Mouse (Mus musculus) hindbrain, embryonic 14.5 days (tissue): ENCODE data around the gene Gemin7. TPM values are rescaled to one million over a fixed set of nuclear protein-coding genes. Genes with fewer than 3 reads are reported as not detected.

Source experiments
- ATAC-seq: fragments of 200-750 bp; cut with Nextera tagmentation; 2 replicates; pipeline ENCODE4 v1.8.0; 2017; ENCODE audit warnings: moderate number of reproducible peaks, mild to moderate bottlenecking, moderate TSS enrichment, moderate library complexity; ENCODE audit not compliant: low FRiP score
- DNase-seq: peaks from one replicate; pipeline ENCODE4 v3.0.0-alpha.2; 2015; ENCODE audit warnings: low spot score
- H3K27ac ChIP-seq: fragments of 300-500 bp; sonication (generic); 2 replicates; pipeline ENCODE4 v1.5.1; 2014; ENCODE audit warnings: mild to moderate bottlenecking, moderate library complexity
- H3K27me3 ChIP-seq: fragments of 300-500 bp; sonication (generic); 2 replicates; pipeline ENCODE4 v1.6.1; 2014; ENCODE audit warnings: mild to moderate bottlenecking, low read length, mixed read lengths; ENCODE audit not compliant: control insufficient read depth, insufficient read depth
- H3K36me3 ChIP-seq: fragments of 300-500 bp; sonication (generic); replicated peaks from 2 replicates; pipeline ENCODE4 v1.6.1; 2014; ENCODE audit not compliant: control insufficient read depth, insufficient read depth
- H3K4me1 ChIP-seq: fragments of 300-500 bp; sonication (generic); replicated peaks from 2 replicates; pipeline ENCODE4 v1.6.1; 2014; ENCODE audit warnings: antibody characterized with exemption, low read length, mixed read lengths; ENCODE audit not compliant: control insufficient read depth, insufficient read depth
- H3K4me2 ChIP-seq: fragments of 300-500 bp; sonication (generic); replicated peaks from 2 replicates; pipeline ENCODE4 v1.6.1; 2014; ENCODE audit warnings: mild to moderate bottlenecking, moderate library complexity
- H3K4me3 ChIP-seq: fragments of 300-500 bp; sonication (generic); replicated peaks from 2 replicates; pipeline ENCODE4 v1.5.1; 2014; ENCODE audit warnings: mild to moderate bottlenecking, low read length
- H3K9ac ChIP-seq: fragments of 300-500 bp; sonication (generic); 2 replicates; pipeline ENCODE4 v1.6.1; 2014
- H3K9me3 ChIP-seq: fragments of 300-500 bp; sonication (generic); 2 replicates; pipeline ENCODE4 v1.6.1; 2016; ENCODE audit warnings: low read length; ENCODE audit not compliant: control insufficient read depth
- WGBS: fragments of 180-500 bp; shearing (Covaris S2); extraction: QIAGEN DNeasy Blood & Tissue Kit; methylation state at CpG from one replicate; pipeline ENCODE4 v1.1.7; 2014; 5-methylcytosine and 5-hydroxymethylcytosine counted together
- polyA plus RNA-seq: library from polyadenylated mRNA; unstranded; fragments of >200 nt; fragmentation: Nextera tagmentation; extraction: Ambion mirVana; gene quantifications from 2 replicates; pipeline ENCODE4 v1.2.1, GENCODE M21; 2014

Gemin7 gene
- polyA plus RNA-seq, 1 experiment from 2014 or later = 157 TPM

DNA sequence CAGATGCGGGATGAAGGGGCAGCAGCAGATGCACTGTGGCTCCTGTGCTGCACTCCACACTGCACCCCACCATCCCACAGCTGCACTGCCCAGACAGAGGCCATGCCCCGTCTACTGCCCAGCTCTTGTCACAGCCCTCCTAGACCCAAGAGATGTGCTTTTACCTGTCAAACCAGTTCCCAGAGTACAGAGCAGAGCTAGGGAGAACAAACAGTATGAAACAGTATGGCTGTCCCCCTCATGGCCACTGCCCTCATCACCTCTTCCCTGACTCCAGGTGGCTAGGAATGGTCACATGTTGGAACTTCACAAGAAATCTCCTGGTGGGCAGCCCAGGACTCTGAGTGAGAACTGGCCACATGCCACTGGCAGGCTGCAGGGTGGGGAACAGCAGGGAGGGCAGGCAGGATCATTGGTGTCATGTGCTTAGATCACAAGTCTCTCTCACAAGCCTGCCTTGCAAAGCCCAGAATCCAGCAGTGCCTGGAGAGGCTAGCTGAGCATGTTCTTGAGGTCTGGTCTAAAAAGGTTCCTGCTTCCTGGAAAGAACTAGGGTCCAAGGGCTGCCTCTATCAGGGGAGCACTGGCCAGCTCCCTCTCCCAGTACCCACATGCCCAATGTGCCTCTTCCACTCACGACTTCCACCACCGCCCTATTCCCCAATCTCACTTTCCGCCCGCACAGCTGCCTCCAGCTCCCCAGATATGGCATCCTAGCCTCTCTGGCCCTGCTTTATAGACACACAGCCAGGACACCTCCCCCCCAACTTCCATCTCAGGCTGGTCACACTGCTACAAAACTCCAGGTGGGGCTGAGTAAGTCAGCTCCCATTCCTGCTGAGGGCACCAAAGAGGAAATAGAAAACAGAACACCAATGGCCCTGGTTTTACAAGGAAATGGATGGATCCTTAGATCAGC is 19.2 kb downstream of the Gemin7 start:
- Histone ChIP-seq H3K4me3 (0 out of 2 replicates have a peak overlapping the region, but pooled peaks have one; percentile 5), H3K4me2 (peak overlapping the region; percentile 97), H3K4me1 (peaks cover 33% of the 10 kb centered on the region), H3K27ac (no peak overlapping the region), H3K9ac (peak overlapping the region; percentile 8; the same call in 1 of the 2 replicates), H3K9me3 (no peaks in the 10 kb centered on the region), H3K36me3 (0 out of 2 replicates have a peak, but pooled peaks cover 14% of the 10 kb centered on the region), H3K27me3 (no peaks in the 10 kb centered on the region)
- 96% methylated on average over 6 of the region's 6 CpGs for WGBS
- ATAC-seq (no peak), DNase-seq (no peak)

DNA sequence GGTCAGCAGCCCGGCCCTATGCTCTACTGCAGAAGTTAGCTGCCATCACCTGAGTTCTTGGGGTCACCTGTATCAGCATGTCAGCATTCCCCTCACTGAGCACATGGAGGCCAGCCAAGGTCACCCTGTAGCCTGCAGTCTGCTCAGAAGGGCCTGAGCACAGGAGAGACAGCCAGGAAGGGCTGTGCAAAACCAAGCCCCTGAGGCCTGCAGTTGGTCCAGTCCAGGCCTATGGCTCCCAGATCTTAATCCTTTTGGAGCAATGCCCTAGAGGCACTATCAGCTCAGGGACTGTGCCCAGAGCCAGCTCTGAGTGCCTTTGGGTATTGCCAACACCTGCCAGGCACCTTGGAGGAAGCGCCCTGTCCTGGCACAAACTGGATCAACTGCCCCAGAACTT is 20.3 kb downstream of the Gemin7 start:
- WGBS = 96% methylated on average over 2 of the region's 2 CpGs
- peaks cover 29% of the 10 kb centered on the region for H3K4me1 ChIP-seq
- ATAC-seq = no peak

DNA sequence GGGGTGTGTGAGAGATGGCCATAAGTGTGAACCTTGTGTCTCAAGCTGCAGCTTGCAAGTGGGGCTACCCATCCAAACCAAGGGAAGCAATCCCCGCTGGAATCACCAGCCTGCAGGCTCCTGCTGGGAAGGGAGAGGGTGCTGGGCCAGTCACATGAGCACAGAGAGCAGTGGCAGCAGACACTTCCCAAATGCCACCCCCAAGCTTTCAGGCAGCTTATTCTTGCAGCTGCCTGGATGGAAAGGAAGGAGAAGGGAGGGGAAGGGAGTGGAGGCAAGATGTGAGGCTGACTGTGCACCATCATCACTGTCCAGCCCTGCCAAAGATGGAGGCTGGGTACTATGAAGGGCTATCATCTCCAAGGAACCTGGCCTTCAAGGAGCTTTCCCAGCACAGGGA is 23.2 kb downstream of the Gemin7 start:
- no peaks in the 10 kb centered on the region for H3K27me3 ChIP-seq
- no peak overlapping the region for H3K4me3 ChIP-seq
- no peak overlapping the region for H3K4me2 ChIP-seq
- ATAC-seq (no peak), DNase-seq (no peak)
- peaks cover 22% of the 10 kb centered on the region; the same call in 1 of the 2 replicates for H3K36me3 ChIP-seq
- peaks cover 7% of the 10 kb centered on the region for H3K4me1 ChIP-seq
- H3K9ac ChIP-seq = 0 out of 2 replicates have a peak overlapping the region, but pooled peaks have one; percentile 1
- WGBS = 87% methylated on average over 1 of the region's 1 CpGs
- H3K9me3 ChIP-seq = no peaks in the 10 kb centered on the region
- H3K27ac ChIP-seq = no peak overlapping the region

More for the DNA sequence above, 20.3 kb downstream of the Gemin7 start:
- no peak overlapping the region for H3K9ac ChIP-seq
- no peak overlapping the region for H3K4me2 ChIP-seq
- no peaks in the 10 kb centered on the region for H3K9me3 ChIP-seq
- no peak for DNase-seq
- no peaks in the 10 kb centered on the region for H3K27me3 ChIP-seq
- no peak overlapping the region for H3K27ac ChIP-seq
- H3K4me3 ChIP-seq = no peak overlapping the region
- H3K36me3 ChIP-seq = peaks cover 22% of the 10 kb centered on the region; the same call in 1 of the 2 replicates

DNA sequence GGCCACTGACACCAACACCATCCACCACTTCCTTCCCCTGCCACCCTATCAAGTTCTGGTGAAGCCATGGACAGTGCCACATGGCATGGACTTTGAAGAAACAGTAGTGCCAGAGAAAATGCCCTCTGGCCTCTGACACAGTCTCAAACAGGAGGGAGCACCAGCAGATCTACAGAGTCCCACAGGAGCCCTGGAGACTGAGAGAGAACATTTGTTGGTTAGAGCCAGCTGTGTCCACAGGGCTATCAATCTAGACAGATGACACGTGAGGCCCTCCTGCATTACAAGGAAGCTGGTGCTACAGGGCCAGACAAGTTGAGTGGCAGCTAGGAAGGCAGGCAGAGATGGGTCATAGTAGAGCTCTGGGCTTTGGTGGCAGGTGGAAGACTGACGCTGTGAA is 25.0 kb downstream of the Gemin7 start:
- Histone ChIP-seq H3K36me3 (peaks cover 22% of the 10 kb centered on the region; the same call in 1 of the 2 replicates), H3K4me1 (no peaks in the 10 kb centered on the region), H3K27ac (no peak overlapping the region), H3K4me3 (no peak overlapping the region), H3K9me3 (no peaks in the 10 kb centered on the region), H3K4me2 (no peak overlapping the region), H3K9ac (no peak overlapping the region), H3K27me3 (no peaks in the 10 kb centered on the region)
- WGBS = 47% methylated on average over 2 of the region's 2 CpGs
- DNase-seq (no peak), ATAC-seq (no peak)

DNA sequence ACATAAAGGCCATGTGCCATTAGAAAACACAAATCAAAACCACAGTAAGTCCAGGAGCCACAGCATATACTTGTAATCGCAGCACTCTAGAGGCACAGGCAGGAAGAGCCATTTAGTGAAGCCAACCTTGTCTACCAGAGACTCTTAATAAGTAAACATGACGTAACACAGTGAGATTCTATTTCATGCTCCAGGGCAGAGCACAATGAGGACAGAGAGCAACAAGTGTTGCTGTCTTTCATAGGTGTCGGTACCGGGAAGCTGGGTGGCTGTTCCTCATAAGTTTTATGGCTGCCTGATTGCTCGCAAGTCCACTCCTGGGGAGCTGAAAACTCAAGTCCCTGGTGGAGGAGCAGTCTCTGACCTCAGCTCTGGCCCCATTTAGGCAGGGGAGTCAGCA is 25.8 kb downstream of the Gemin7 start:
- ATAC-seq (no peak), DNase-seq (no peak)
- 86% methylated on average over 5 of the region's 5 CpGs for WGBS

DNA sequence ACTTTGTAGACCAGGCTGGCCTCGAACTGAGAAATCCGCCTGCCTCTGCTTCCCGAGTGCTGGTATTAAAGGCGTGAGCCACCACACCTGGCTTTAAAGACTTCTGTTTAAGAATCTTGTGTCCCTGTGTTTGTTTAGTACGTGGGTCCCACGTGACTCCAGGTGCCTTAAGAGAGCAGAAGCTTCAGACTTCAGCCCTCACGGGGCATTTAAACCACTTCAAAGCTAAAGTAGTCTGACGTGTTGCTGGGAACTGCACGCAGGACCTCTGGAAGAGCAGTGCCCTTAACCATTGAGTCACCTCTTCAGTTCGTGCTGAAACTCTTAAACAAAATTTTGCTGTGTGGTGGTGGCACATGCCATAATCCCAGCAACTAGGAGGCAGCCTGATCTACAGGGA is 28.0 kb downstream of the Gemin7 start:
- no peaks in the 10 kb centered on the region for H3K27me3 ChIP-seq
- WGBS = 94% methylated on average over 10 of the region's 10 CpGs
- peaks cover 14% of the 10 kb centered on the region; the same call in 1 of the 2 replicates for H3K36me3 ChIP-seq
- no peak overlapping the region for H3K9ac ChIP-seq
- no peak overlapping the region for H3K27ac ChIP-seq
- no peak overlapping the region for H3K4me2 ChIP-seq
- H3K4me3 ChIP-seq = no peak overlapping the region
- H3K4me1 ChIP-seq = no peaks in the 10 kb centered on the region
- DNase-seq = no peak
- no peak for ATAC-seq
- no peaks in the 10 kb centered on the region for H3K9me3 ChIP-seq

More for the DNA sequence above, 25.8 kb downstream of the Gemin7 start:
- H3K9me3 ChIP-seq = no peaks in the 10 kb centered on the region
- no peaks in the 10 kb centered on the region for H3K4me1 ChIP-seq
- H3K27me3 ChIP-seq = no peaks in the 10 kb centered on the region
- H3K36me3 ChIP-seq = peaks cover 22% of the 10 kb centered on the region; the same call in 1 of the 2 replicates
- H3K4me2 ChIP-seq = no peak overlapping the region
- H3K9ac ChIP-seq = no peak overlapping the region
- H3K27ac ChIP-seq = no peak overlapping the region
- H3K4me3 ChIP-seq = no peak overlapping the region

DNA sequence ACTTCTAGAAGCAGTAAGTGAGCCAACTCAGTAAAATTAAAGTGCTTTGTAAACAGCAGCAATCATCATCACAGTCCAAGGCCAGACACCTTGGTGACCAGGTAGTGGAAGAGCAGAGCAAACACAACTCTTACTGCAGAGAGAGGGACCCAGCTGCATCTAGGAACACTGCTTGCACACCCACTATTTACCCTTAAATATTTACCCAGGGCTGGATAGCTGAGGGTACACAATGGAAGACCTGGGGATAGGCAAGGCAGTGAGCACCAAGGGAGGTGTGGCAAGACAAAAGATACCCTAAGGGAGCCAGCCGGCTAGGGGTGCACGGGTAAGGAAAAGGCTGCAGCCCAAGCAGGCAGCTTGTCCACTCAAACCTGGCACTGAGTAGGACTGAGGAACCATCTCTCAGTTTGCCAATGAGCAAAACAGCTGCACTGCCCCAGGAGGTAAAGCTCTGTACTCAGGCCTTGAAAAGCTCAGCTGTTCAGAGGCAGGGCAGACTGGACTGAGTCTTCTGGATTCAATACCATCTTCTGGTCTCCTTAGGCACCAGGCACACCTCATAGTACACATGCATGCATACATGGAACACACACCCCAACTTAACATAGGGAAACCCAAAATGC is 29.9 kb downstream of the Gemin7 start:
- H3K36me3 ChIP-seq = 0 out of 2 replicates have a peak, but pooled peaks cover 2% of the 10 kb centered on the region
- no peak overlapping the region for H3K9ac ChIP-seq
- H3K27me3 ChIP-seq = no peaks in the 10 kb centered on the region
- DNase-seq = no peak
- no peak overlapping the region for H3K4me3 ChIP-seq
- H3K4me1 ChIP-seq = peaks cover under 1% of the 10 kb centered on the region
- 73% methylated on average over 2 of the region's 2 CpGs for WGBS
- no peak overlapping the region for H3K27ac ChIP-seq
- H3K4me2 ChIP-seq = no peak overlapping the region
- peak; percentile 12; the same call in 1 of the 2 replicates for ATAC-seq
- H3K9me3 ChIP-seq = no peaks in the 10 kb centered on the region

DNA sequence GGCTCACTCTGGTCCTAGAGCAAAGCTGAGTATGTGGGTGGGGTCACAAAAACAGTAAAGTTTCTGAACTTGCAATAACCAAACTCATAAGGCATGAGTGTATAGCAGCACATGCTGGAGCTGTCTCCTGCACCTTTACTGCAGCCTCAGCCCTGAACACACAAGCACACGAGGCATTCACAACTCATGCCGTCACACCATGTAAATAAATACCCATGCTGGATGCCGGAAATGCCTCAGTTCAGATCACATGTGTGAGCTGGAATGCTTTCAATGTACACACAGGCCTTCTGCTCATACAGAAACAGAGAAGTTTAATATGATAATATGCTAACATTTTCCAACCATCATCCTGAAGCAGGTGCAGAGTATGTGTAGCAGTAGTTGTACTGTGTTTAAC is 31.4 kb downstream of the Gemin7 start:
- no peaks in the 10 kb centered on the region for H3K9me3 ChIP-seq
- H3K9ac ChIP-seq = no peak overlapping the region
- DNase-seq = no peak
- peaks cover 14% of the 10 kb centered on the region for H3K4me1 ChIP-seq
- H3K27ac ChIP-seq = no peak overlapping the region
- H3K4me2 ChIP-seq = no peak overlapping the region
- no peaks in the 10 kb centered on the region for H3K36me3 ChIP-seq
- no peak for ATAC-seq
- no peak overlapping the region for H3K4me3 ChIP-seq
- H3K27me3 ChIP-seq = no peaks in the 10 kb centered on the region
- WGBS = 80% methylated on average over 3 of the region's 3 CpGs

DNA sequence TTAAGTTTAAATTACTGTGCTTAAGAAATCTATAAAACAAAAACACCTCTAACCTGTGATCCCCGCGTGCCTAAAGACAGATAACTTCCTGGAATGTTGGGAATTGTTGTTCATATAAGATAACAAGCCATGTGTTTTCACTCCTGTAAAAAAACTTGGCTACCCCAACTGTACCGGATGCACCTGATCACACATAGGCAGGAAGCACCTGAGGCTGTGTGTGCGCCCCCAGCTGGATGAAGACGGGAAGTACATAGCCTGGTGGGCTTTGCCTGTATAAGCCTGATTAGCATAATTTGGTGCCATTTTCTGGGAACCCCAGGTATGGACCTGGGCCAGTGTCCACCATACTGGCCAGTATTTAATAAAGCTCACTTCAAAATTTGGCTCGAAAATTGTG is 33.8 kb downstream of the Gemin7 start:
- no peak for DNase-seq
- Histone ChIP-seq H3K4me1 (peaks cover 14% of the 10 kb centered on the region), H3K36me3 (no peaks in the 10 kb centered on the region), H3K9ac (no peak overlapping the region), H3K4me3 (no peak overlapping the region), H3K9me3 (no peaks in the 10 kb centered on the region), H3K27ac (no peak overlapping the region), H3K4me2 (no peak overlapping the region), H3K27me3 (no peaks in the 10 kb centered on the region)
- 56% methylated on average over 6 of the region's 6 CpGs for WGBS
- ATAC-seq = no peak
